Mouse (Mus musculus): ENCODE data around the gene Lmtk3. TPM values are rescaled to one million over a fixed set of nuclear protein-coding genes. Genes with fewer than 3 reads are reported as not detected.

The Lmtk3 gene
- polyA plus RNA-seq, 1 experiment, result 126 TPM

DNA sequence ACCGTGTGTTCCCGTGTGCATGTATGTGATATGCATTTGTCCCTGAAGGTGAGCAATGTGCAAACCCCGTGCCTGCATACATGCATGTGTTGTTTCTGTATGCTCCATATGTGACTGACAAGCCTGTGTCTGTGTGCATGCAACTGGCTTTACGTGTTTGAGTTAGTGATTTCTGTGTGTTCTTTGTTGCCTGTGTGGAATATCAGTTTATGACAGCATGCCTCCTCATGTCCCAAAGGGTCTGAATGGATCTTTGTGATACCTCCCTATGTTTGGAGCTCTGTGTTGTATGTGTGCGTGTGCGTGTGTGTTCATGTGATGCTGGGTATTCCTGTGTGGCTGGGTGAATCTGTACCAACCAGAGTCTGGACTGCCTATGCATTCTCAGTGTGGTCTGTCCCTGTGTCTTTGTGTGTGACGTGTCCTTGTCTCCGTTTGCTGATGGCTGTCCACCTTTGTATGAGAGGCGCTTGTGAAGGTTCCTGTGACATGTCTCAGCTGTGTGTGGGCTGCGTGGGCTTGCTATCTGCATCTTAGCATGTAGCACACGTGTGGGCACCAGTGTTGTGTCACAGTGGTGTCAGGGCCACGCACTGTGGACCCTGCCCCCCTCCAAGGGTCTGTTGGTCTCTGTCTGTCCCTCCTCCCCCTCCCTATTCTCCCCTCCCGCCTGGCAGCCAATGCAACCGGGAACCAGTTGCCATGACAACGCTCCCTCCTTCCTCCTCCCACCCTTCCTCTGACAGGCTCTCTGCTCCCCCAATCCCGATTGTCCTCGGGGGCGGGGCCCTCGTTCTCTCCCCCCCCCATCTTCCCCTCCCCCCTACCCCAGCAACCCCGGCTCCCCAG, 1.2 kb downstream of the Lmtk3 start, which contains the start of gene Sult2b1:
Sult2b1 (minus strand) TSS at position 146 of the 849 bp plus-strand sequence.
- 6% methylated on average over 19 of the region's 20 CpGs for WGBS
- H3K27me3 ChIP-seq (ENCODE audit: control insufficient read depth, insufficient read depth, low read length), result no peaks in the 10 kb centered on the region
- H3K4me3 ChIP-seq (replicated peaks; ENCODE audit: insufficient read depth, low read depth, low read length), result peak within 1 kb of the TSS; percentile 70
- H3K4me1 ChIP-seq (ENCODE audit: control insufficient read depth, insufficient read depth, low read length), result no peaks in the 10 kb centered on the region
- TF ChIP-seq CTCF (IDR thresholded peaks at IDR 0.05; ENCODE audit: borderline replicate concordance, insufficient read depth, low read depth, low read length), result no peak
- TF ChIP-seq POLR2A (IDR thresholded peaks at IDR 0.05; ENCODE audit: borderline replicate concordance, insufficient read depth, low read length), result no peak
- peak; percentile 92 to 93 for DNase-seq
- peak within 1 kb of the TSS; percentile 31 for H3K27ac ChIP-seq (ENCODE audit: insufficient read depth, low read length)

DNA sequence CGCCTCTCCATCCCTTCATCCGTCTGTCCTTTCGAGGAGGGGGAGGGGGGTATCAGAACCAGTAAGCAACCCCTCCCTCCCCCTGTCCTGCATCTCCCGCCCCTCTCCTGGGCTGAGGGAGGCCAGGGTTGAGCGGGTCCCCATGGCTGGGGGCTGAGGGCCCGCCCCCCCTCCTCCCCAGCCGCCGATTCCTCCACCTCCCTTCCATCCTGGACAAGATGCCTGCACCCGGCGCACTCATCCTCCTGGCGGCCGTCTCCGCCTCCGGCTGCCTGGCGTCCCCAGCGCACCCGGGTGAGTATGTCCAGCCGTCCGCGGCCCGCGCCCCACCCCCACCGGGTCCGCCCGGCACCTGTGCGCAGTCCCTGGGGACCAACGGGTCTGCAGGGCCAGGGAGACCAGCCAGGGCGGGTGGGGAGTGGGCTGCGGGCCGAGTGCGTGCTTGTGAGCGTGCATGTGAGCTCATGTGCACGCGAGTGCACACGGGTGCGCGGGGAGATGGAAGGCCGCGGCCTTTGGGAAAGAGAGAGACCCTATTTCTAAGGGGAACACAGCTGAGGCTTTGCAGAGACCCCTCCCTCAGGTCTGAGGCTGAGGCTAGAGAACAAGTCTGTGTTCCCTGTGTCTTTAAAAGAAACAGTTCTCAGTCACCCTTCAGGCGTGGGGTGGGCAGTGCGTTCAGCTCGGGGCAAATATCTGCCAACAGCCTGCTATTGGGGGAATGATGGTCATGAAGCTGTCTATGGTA, 2.0 kb downstream of the Lmtk3 start:
- 1% methylated on average over 38 of the region's 42 CpGs for WGBS
- Histone ChIP-seq H3K27ac (ENCODE audit: insufficient read depth, low read length) (peak overlapping the region; percentile 48), H3K4me3 (replicated peaks; ENCODE audit: insufficient read depth, low read depth, low read length) (peak overlapping the region; percentile 67), H3K4me1 (ENCODE audit: control insufficient read depth, insufficient read depth, low read length) (no peaks in the 10 kb centered on the region), H3K27me3 (ENCODE audit: control insufficient read depth, insufficient read depth, low read length) (no peaks in the 10 kb centered on the region)
- TF ChIP-seq POLR2A (IDR thresholded peaks at IDR 0.05; ENCODE audit: borderline replicate concordance, insufficient read depth, low read length) (no peak), CTCF (IDR thresholded peaks at IDR 0.05; ENCODE audit: borderline replicate concordance, insufficient read depth, low read depth, low read length) (no peak)
- peak; percentile 57 to 69 for DNase-seq

DNA sequence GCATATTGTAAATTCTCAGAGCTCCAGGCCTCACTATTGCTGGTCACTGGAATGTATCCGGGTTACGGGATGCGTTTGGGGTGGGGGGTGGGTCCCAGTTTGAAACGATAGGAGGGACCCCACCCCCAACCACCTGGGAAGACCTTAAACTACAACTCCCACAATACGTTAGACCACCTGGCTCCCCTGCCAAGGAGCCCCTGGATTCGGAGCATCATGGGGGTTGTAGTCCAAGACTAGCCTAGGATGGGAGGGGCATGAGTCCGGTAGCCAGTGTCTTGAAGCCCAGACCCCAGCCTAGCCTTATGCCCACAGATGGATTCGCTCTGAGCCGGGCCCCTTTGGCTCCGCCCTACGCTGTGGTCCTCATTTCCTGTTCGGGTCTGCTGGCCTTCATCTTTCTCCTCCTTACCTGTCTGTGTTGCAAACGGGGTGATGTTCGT, 2.6 kb downstream of the Lmtk3 start:
- Histone ChIP-seq H3K27me3 (ENCODE audit: control insufficient read depth, insufficient read depth, low read length) (no peaks in the 10 kb centered on the region), H3K4me3 (replicated peaks; ENCODE audit: insufficient read depth, low read depth, low read length) (peak overlapping the region; percentile 67), H3K4me1 (ENCODE audit: control insufficient read depth, insufficient read depth, low read length) (no peaks in the 10 kb centered on the region), H3K27ac (ENCODE audit: insufficient read depth, low read length) (peak overlapping the region; percentile 48)
- WGBS, result under 1% methylated on average over 14 of the region's 14 CpGs
- TF ChIP-seq CTCF (IDR thresholded peaks at IDR 0.05; ENCODE audit: borderline replicate concordance, insufficient read depth, low read depth, low read length), result no peak
- TF ChIP-seq POLR2A (IDR thresholded peaks at IDR 0.05; ENCODE audit: borderline replicate concordance, insufficient read depth, low read length), result no peak
- peak; percentile 77 to 85 for DNase-seq

DNA sequence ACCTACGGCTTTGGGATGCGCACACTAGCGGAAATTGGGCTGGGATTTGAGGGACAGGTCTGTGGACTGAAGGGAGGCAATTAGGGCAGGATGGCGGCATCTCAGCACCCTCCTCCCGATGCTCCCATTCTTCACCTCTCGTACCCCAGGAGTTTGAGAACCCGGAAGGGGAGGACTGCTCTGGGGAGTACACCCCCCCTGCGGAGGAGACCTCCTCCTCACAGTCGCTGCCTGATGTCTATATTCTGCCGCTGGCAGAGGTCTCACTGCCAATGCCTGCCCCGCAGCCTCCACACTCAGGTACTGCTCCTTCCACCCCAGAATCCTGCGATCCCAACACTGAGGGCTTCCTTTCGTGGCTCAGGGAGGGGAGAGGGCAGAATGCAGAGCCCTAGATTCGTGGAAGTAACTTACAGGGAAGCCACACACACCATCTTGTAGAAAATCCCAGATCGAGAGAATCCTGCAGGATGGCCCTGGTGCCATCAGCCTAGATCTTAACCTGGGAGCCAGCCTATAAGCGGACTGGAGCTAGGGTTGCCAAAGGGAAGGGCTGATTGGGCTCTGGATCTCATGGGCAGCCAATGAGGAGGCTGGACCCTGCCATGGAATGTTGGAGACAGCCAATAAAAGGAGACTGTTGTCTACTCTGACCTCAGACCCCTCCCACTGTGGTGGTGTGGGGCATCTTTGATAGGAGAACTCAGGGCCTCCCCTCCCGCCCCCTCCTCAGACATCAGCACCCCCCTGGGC, 3.3 kb downstream of the Lmtk3 start:
- no peaks in the 10 kb centered on the region for H3K27me3 ChIP-seq (ENCODE audit: control insufficient read depth, insufficient read depth, low read length)
- H3K27ac ChIP-seq (ENCODE audit: insufficient read depth, low read length), result peak overlapping the region; percentile 22
- peak overlapping the region; percentile 67 for H3K4me3 ChIP-seq (replicated peaks; ENCODE audit: insufficient read depth, low read depth, low read length)
- 15% methylated on average over 17 of the region's 17 CpGs for WGBS
- TF ChIP-seq CTCF (IDR thresholded peaks at IDR 0.05; ENCODE audit: borderline replicate concordance, insufficient read depth, low read depth, low read length), result no peak
- TF ChIP-seq POLR2A (IDR thresholded peaks at IDR 0.05; ENCODE audit: borderline replicate concordance, insufficient read depth, low read length), result peak; percentile 46; the same call in 1 of the 2 replicates
- no peaks in the 10 kb centered on the region for H3K4me1 ChIP-seq (ENCODE audit: control insufficient read depth, insufficient read depth, low read length)
- peak; percentile 70 to 85 for DNase-seq

DNA sequence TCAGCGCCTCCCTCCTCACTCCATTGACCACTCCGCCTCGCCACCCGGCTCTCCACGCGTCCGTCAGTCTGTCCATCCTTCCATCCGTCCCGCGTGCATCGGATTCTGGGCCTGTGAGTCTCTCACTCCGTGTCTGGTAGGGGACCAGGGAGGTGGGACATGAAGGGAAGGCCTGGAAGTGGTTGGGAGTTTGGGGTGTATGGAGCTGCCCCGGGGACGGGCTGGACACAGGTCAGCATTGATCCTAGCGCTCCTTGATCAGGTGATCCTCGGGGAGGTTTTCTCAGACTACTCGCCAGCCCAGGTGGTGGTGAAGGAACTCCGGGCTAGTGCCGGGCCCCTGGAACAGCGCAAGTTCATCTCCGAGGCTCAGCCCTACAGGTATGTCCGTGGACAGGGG, 4.1 kb downstream of the Lmtk3 start:
- TF ChIP-seq POLR2A (IDR thresholded peaks at IDR 0.05; ENCODE audit: borderline replicate concordance, insufficient read depth, low read length) (no peak), CTCF (IDR thresholded peaks at IDR 0.05; ENCODE audit: borderline replicate concordance, insufficient read depth, low read depth, low read length) (no peak)
- WGBS, result 86% methylated on average over 22 of the region's 22 CpGs
- Histone ChIP-seq H3K27ac (ENCODE audit: insufficient read depth, low read length) (no peak overlapping the region), H3K4me3 (replicated peaks; ENCODE audit: insufficient read depth, low read depth, low read length) (no peak overlapping the region), H3K27me3 (ENCODE audit: control insufficient read depth, insufficient read depth, low read length) (no peaks in the 10 kb centered on the region), H3K4me1 (ENCODE audit: control insufficient read depth, insufficient read depth, low read length) (0 out of 2 replicates have a peak, but pooled peaks cover 3% of the 10 kb centered on the region)
- DNase-seq, result peak in 1 of 2 experiments; percentile 39

DNA sequence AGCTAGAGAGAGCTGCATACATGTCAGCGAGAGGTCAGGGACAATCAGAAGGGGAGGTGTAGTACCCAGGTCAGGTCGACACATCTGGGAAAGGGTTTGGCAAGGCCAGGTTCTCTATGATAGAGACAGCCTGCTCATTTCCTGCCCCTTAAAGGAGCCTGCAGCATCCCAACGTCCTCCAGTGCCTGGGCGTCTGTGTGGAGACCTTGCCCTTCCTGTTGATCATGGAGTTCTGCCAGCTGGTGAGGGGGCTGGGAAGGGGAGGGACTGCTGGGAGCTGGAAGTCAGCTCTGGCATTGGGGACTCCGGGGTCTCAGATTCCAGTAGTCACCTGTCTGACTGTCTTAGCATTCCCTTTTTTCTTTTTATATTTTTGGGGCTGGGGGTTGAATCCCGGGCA, 7.2 kb downstream of the Lmtk3 start:
- no peak overlapping the region for H3K27ac ChIP-seq (ENCODE audit: insufficient read depth, low read length)
- peak in 1 of 2 experiments; percentile 13 for DNase-seq
- 0 out of 2 replicates have a peak, but pooled peaks cover 3% of the 10 kb centered on the region for H3K4me1 ChIP-seq (ENCODE audit: control insufficient read depth, insufficient read depth, low read length)
- 58% methylated on average over 6 of the region's 6 CpGs for WGBS
- H3K27me3 ChIP-seq (ENCODE audit: control insufficient read depth, insufficient read depth, low read length), result no peaks in the 10 kb centered on the region
- TF ChIP-seq CTCF (IDR thresholded peaks at IDR 0.05; ENCODE audit: borderline replicate concordance, insufficient read depth, low read depth, low read length) (no peak), POLR2A (IDR thresholded peaks at IDR 0.05; ENCODE audit: borderline replicate concordance, insufficient read depth, low read length) (no peak)
- H3K4me3 ChIP-seq (replicated peaks; ENCODE audit: insufficient read depth, low read depth, low read length), result no peak overlapping the region

Measured in cerebellum, adult 2 months (tissue).